Mouse (Mus musculus) spleen, embryonic (tissue): ENCODE measurements around the gene Slc35f1.
"Not testable (repeated sequence)": the region's sequence is repeated elsewhere in the genome, so short reads cannot be mapped to it uniquely, and the experiment has no call there.

ENCODE experiments used
- CTCF ChIA-PET: fragments of 350-600 bp; sonication (Branson Sonifier 250); formaldehyde crosslinking; loops from one replicate; lab custom pipeline; 2022; lab: Charles Lee

Gene Slc35f1

GRCm38 (mm10) chr10:52787075-52787474 lies 96.7 kb downstream of the Slc35f1 start:
- CTCF ChIA-PET: no interaction called here

- CTCF ChIA-PET: no interaction called here
These were observed 101.2 kb downstream of the Slc35f1 start for GRCm38 (mm10) chr10:52791560-52791959.

GRCm38 (mm10) chr10:52797454-52797853 lies 107.1 kb downstream of the Slc35f1 start:
- CTCF ChIA-PET: no interaction called here

DNA sequence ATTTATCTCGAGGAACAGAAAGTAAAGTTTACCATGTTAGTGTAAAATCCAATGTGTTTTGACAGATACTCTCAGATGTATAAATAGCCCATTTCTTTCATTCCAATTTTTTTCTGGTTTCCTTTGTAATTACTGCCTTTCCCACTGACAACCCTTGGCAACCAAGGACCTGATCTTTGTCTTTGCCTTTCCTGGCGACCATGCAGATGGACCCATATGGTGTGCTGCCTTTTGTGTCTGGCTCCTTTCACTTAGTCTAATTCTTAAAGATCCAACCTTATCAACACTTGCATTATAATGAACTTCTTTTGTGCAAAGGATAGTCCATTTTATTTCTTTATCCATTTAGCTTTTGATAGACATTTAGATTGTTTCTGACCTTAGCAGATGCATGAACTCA lies 117.5 kb downstream of the Slc35f1 start:
- CTCF ChIA-PET: no interaction called here

DNA sequence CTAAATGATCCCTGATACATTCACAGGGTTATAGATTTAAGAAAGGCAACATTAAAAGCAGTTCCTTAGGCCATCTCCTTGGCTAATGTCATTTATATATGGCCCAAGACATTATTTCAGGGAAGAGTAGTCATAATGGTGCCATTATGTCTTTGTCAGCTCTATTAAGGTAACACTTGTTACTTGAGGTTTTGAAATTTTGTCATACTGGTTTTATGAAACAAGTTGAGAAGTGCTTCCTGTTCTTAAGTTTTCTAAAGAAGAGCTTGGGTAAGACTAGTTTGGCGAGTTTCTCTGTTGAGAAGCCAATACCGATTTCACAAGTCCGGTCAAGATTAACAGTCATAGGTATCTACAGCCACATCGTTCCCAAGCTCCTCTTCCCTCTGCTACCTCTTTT lies 122.5 kb downstream of the Slc35f1 start:
- CTCF ChIA-PET: no interaction called here

DNA sequence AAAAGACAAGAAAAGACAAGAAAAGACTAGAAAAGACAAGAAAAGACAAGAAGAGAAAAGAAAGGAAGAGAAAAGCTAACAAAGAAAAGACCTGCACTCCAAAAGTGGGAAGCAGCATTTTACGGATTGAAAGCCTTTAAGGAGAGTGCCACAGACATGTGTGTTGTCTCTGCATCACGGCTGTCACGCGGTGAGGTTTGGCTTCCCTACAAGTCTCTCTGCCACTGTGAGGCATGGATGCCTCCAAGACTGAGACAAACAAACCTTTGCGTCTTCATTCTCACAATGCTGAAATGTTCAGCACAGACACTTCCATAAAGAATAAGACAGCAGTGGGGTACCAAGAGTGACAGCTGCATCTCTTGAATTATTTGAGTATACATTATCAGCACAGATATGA lies 124.0 kb downstream of the Slc35f1 start:
- CTCF ChIA-PET: no interaction called here

- CTCF ChIA-PET: no interaction called here
These were observed 129.3 kb downstream of the Slc35f1 start for GRCm38 (mm10) chr10:52819661-52820060.

DNA sequence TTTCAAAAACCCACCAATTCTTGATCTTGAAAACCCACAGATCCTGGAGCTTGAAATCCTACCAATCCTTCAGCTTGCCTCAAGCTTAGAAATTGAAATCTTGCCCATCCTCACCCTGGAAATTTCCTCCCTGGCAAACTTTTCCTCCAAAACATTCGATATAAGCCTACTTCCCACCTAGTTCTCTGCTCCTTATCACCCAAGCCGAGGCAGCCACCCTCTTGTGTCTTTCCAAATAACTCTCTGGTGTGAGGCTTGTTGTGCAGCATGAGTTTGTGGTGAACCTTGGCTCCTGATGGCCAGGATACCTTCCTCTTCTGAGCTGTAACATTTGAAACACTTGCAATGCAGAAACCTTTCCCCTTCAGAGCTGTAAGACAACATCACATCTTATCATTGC lies 132.6 kb downstream of the Slc35f1 start:
- CTCF ChIA-PET: no interaction called here

GRCm38 (mm10) chr10:52825746-52826145 lies 135.4 kb downstream of the Slc35f1 start:
- CTCF ChIA-PET: no interaction called here

GRCm38 (mm10) chr10:52840819-52841218 lies 150.5 kb downstream of the Slc35f1 start:
- CTCF ChIA-PET: no interaction called here

DNA sequence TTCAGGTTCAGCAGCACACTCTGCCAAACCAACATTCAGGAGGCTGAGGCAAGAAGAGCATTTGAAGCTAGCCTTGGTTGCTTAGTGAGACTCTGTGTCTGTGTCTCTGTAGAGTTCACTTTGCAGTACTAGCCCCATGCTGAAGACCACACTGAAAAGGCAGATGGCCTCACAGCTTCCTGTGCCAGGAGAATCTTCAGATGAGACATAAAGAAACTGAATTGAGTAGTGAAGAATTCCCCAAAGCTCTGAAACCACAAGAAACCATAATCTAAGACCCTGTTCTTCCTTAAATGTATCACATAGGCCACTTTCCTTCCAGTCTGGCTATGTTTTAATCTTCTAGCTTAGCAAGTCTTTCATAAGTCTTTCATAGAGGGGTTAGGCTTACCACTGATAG lies 161.7 kb downstream of the Slc35f1 start:
- CTCF ChIA-PET: no interaction called here

DNA sequence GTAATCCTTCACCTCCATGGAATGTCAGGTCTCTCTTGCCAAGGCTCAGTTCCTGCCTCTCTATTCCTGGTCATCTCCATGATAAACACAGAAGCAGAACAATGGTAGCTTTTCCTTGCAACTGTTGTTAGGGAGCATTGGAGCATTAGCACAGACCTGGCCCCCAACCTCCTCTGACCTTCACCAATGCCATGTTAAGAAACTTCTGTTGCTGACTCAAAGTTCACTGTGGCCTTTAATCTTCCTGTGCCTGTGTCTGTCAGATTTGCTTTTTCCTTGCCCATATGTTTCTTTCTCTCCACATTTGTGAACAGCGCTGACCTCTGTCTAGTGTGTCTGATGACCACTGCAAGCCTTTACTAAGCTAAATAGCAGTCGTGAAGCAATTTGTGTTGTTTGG lies 170.5 kb downstream of the Slc35f1 start:
- CTCF ChIA-PET: no interaction called here

- CTCF ChIA-PET: no interaction called here
These were observed 174.6 kb downstream of the Slc35f1 start for GRCm38 (mm10) chr10:52864936-52865335.

DNA sequence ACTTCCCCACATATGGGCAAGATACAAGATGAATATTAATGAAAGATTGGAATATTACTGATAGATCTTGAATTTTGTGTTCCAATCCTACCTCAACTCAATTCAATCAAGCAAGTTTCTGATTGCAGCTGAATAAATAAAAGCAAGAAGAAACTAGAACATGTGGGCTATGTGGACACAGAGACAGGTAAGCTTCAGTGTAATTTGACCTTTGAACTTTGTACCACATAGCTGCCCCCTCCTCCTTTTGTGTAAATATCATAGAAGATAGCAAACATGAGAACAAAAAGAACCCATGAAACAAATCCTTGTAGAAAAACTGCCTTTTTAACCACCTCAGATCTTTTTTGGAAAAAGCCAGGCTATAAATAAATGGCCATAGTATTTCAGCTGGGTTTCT lies 180.8 kb downstream of the Slc35f1 start:
- CTCF ChIA-PET: no interaction called here

- CTCF ChIA-PET: no interaction called here
These were observed 183.8 kb downstream of the Slc35f1 start for GRCm38 (mm10) chr10:52874133-52874532.

- CTCF ChIA-PET: no interaction called here
These were observed 184.4 kb downstream of the Slc35f1 start for GRCm38 (mm10) chr10:52874712-52875111.

DNA sequence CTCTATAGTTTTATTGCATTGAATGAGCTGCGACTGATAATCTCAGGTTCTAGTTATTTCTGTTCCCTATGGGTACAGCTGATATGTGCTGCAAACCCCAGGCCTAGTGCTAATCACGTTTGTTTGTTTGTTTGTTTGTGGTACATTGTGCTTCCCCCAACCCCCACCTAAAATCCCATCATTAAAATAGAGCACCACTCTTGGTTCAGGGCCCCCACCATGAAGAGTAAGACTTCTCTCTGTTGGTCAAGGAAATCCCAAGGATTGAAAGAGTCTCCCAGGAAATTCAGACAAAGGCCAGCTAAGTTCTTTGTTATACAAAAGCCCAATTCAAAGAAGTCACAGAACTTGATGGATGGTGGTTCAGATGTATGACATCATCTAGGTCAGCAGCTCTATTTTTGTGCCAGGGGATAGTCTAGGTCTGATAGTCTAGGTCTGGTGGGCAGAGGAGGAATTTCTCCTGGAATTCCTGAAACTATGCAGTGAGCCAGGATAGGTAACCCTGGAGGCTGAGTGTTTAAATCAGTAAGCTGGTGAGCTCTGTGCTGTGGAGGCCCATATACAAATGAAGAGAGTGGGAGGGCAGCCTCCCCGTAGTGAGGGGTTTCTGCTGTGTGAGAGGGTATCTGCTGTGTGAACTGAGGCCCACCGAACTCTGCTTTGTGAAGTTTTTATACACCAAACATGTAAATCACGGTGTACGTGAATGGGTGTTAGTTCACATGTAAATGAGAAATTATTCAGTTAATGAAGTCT lies 187.1 kb downstream of the Slc35f1 start:
- CTCF ChIA-PET: no interaction called here

DNA sequence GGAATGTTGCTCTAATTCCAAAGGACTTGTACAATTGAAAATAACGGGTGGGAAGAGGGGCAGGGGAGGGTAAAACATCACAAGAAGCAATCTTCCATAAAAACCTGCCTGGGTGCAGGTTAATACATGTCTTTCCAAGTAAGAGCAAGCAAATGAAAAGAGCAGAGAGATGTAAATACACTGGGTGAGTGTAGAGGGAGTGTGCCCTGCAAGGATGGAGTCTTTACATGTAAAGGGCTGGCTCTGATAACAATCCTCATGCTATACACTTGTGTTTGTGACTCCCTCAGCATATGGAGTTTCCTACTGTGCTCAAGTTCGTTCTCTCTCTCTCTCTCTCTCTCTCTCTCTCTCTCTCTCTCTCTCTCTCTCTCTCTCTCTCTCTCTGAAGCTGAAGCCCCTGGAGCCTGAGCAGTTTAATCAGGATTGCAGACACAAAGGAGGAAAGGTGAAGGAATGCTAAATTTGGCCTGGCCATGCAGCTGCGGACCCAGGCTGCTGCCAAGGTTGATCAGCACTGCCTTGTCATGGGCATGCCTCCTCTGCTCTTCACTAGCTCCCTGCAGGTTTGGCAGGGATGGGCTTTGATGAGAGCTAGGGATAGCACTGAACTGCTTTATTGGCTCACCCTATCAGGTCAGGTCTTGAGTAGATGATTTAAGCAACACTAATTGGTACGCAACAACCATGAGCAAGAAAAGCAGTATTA lies 187.9 kb downstream of the Slc35f1 start:
- CTCF ChIA-PET: no interaction called here

- CTCF ChIA-PET: not testable (repeated sequence)
These were observed 206.4 kb downstream of the Slc35f1 start for GRCm38 (mm10) chr10:52896724-52897123.

GRCm38 (mm10) chr10:52904914-52905313 lies 214.6 kb downstream of the Slc35f1 start:
- CTCF ChIA-PET: no interaction called here

DNA sequence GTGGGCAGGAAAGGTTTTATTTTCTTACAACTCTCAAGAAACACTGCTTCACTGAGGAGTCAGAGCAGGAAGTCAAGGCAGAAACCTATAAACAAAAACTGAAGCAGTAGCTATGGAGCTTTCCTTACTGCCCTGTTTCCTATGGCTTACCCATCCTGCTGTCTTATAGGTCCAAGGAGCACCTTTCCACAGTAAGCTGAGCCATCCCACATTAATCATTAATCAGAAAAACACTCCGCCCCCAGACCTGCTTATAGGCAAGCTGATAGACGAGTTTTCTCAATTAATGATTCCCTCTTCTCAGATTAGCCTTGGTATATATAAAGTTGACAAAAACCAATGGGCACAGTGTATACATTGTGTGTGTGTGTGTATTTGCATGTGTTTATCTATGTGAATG lies 221.4 kb downstream of the Slc35f1 start:
- CTCF ChIA-PET: no interaction called here

- CTCF ChIA-PET: no interaction called here
These were observed 228.4 kb downstream of the Slc35f1 start for GRCm38 (mm10) chr10:52918715-52919114.

DNA sequence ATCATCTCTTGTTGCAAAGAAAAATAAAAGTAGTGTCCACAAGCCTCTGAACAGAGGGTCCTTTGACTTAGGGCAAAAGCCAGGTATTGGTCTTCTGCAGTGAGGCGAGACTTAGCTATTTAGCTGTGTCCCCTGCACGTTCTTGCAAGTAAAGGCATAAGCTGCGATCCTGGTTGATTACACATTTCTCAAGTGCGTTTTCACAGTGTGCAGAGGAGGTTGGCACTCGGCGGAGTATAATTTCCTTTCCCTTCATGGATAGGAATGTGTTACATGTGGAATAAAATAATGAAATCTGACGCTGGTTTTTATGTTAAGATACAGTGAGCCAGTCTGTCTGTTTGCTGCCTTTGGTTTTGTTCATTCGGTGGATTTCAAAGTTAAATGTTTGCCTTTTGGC lies 232.8 kb downstream of the Slc35f1 start:
- CTCF ChIA-PET: no interaction called here
